Mouse (Mus musculus) spleen, adult 12 weeks (tissue): ENCODE data around the gene Dnase1l3.

ENCODE experiments used
- DNase-seq: peaks from one replicate; pipeline ENCODE4 v3.0.0; 2022; ENCODE audit warnings: low spot score

Gene Dnase1l3

DNA sequence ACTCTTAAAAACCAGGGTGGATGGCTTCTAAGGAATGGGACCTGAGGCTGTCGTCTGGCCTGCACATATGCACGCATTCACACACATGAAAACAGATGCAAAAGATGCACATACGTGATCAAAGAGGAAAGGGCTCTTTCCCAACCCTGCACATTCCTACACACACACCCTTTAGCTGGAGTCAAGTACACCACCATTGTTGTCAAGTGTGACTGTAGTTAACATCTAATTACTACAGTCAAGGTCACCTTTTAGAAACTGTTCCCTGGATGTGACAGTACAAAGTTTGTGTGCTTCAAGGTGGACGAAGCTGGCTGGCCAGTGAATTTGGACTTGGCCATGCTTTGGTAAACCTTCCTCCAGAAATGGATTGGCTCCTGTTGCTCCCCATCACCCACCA, 62.2 kb downstream of the Dnase1l3 start:
- no peak for DNase-seq

DNA sequence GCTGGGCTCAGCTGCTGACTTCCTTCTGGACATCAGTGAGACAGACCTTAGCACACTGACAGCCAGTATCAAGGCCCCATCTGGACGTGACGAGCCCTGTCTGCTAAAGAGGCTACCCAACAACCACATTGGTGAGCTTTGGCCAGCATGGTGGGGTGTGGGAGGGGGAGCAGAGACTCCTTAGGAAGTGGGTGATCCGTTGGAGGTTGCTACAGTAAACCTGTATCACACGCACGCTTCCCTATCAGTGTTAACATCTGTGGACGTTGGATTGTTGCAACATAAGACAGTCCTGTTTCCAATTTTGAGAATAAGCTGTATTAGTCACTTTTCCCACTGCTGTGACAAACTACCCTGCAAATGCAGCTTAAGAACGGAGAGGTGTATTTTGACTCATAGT, 65.3 kb downstream of the Dnase1l3 start:
- DNase-seq, result no peak

DNA sequence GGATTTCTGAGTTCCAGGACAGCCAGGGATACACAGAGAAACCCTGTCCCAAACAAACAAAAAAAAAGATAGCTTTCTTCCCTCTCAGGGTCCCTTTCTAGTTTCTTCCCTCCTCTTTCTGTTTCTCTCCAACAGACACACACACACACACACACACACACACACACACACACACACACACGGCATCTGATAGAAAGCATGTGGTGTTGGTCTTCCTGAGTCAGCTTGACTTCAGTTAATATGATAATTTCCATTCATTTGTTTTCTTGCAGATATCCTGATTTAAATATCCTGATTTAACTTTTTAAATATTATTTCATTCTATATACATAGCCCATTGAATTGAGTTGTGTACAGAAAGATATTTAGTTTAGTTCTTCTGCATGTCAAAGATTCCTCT, 66.0 kb downstream of the Dnase1l3 start:
- no peak for DNase-seq

DNA sequence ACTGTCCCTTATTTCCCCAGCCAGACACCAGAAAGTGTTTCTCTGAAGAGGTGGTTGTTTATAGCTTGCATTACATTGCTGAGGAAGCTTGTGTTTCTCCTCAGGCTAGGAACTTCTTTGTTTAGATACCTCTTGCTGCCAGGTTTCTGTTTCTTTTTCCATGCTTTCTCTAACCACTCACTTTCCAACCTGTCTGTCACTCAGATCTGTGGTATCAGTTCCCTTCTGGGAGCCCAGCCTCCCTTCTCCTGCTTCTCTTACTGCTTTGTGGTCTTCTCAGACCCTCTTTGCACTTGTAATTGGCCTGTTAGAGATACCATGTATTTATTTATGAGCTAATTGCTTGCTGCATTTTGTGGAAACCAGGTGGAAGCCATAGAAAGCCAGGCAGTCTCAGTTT, 70.7 kb downstream of the Dnase1l3 start:
- no peak for DNase-seq

DNA sequence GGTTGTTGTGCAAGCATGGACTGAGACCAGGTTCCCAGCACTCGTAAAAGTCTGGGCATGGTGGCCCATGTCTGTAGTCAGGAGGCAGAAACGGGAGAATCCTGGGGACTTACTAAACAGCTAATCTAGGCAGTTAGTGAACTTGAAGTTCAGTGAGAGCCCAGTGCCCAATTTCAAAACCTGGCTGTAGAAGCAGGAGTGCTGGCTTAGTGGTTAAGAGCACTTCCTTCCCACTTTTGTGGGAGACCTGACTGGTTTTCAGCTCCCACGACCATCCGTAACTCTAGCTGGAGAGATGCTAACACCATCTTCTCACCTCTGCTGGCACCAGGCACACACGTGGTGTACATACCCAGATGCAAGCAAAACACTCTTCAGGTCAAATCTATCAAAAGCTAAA, 72.9 kb downstream of the Dnase1l3 start:
- DNase-seq, result no peak

DNA sequence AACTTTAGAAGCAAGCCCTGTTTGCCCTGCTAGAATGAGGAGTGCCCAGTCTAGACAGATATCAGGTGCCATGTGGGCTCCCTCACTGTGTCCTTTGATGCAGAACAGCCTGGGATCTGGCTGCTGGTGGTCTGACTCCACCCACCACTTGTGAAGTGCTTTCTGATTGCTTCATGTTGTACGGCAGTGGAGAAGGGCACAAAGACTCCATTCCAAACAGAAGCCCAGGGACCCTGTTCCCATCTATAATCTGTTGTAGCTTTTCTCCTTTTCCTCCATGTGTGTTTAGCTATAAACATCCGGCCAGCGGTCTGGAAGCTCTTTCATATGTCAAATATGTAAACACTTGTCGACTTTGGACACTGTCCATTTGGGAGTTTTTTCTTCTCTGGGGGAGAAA, 74.5 kb downstream of the Dnase1l3 start:
- DNase-seq, result no peak

DNA sequence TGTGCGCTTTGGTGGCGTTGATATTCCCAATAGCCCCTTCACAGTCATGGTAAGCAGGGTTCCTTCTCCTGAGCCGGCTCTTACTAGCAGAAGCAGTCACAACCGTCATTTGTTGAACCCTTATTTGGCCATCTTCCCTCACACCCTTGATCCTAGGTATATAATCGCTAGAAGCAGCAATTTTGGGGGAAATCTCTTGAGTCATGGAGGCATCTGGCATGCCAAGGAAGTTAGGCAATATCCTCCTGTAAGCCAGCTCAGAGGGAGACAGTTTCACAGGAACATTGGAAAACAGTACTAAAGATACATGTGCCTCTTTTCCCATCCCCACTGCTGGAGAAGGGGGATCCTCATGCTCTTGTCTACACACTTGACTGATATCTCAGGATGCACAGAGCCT, 75.1 kb downstream of the Dnase1l3 start:
- DNase-seq, result no peak

DNA sequence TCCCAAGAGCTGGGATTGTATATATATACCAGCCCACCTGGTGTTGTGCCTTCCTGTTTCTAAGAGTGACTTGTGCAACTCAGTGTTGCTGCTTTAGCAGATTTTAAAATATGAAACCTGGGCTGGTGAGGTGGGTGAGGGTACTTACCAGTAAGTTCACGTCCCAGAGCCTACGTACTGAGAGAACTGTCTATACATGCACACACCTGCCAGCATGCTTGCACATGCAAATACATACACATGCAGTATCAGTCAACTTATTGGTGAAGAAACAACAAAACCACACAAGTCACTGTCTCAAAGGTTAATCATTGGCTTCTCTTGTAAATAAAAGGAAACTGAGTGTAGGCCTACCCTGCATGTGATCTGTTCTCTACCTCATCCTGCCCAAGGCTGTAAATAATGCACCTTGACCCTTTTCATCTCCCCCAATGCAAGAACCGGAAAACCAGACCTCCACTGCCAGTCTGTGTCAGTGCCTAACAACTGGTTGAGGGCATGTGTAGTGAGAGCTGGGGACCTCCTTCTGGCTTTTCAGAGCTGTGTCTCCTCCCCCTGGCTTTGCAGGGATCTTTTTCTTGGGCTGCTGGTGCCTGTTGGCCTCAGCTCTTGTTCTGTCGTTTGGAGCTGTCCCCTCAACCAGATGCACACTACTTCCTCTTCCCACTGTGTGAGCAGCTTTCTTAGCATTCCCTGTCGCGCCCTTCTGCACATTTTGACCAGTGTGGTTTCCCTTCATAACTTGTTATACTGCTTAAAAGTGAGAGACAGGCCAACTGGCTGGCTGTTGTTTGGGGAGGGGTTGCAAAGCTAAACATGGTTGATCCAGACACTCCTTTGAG, 76.0 kb downstream of the Dnase1l3 start:
- no peak for DNase-seq
